Mouse (Mus musculus) regulatory T cell (primary cell): ENCODE data around the gene Mybpc3.

Source experiments
- in situ Hi-C: fragments of 300-600 bp; cut with MboI, MseI; formaldehyde crosslinking; loops from one replicate; pipeline ENCODE4 v1.15.1; 2025; ENCODE audit warnings: high pct_unique_total_duplicates

The Mybpc3 gene

DNA sequence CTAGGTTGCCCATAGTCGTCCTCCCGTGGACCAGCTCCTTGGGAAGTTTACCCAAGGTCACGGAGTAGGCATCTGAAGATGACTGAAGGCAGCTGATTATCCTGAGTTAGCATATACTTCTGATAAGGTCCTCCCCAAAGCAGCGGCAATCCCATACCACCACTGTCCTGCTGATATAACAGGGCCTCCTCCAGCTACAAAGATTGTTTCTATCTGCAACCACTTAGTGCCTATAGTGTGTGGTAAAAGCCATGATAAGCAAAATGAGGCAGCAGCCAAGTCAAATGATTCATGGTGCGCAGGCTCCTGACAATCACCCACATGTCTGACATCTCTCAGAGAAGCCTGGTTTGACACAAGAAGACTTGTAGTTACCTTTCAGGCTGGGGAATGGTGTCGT lies 47.0 kb downstream of the Mybpc3 start:
- in situ Hi-C loops: loop anchor here (5.0 to 10.0 kb wide), 2 partner anchors 410 to 453 kb away; no protein-coding TSS in a partner anchor

DNA sequence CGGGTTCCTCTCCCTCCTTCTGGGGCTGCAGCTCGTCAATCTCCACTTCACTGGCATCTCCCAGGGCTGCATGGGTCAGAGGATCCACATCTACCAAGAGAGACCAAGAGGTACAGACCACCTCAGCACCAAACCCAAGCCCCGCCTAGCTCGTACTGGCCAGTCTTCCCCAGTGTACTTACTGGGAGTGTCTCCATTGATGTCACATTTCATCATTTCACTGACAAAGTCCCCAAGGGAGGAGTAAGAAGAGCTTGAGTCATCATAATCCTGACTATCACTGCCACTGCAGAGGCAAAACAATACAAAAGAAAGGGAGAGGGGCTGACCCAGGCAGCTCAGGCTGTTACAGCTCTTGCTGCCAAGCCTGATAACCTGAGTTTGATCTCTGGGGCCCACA lies 49.7 kb downstream of the Mybpc3 start:
- in situ Hi-C loops: loop anchor here (10.0 kb wide), 1 partner anchor 407 kb away; no protein-coding TSS in a partner anchor

DNA sequence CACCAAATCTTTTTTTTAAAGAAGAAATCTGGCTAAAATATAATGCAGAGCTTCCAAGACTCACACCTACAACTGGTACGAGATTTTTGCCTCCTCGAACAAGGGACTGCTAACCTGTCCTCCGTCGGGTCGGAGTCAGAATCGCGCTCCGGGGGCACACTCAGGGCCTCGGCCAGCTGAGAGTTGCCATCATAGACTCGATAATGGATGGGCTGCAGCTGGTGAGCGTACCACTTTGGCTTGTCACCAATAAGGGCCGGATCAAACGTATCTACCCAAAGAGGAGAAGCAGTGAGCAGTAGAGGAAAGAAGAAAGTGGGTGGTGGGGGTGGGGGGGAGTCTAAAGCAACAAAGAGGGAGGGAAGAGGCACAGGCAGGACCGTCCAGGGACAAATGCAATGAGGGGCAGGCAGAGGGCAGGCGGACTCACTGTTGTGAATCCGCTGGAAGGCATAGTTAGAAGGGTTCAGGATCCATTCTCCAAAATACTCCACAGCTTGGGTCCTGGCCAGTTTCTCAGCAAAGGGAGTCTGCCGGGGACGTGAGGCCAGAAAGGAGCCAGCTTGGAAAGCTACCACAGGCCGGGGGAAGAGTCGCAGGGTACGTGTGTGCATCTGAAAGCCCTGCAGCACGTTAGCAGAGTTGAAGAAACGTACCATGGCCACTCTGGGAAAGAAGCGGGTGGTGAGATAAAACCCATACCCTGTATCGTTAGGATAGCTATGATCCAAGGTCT lies 51.8 kb downstream of the Mybpc3 start:
- in situ Hi-C loops: loop anchor here (10.0 kb wide), 1 partner anchor 405 kb away; no protein-coding TSS in a partner anchor

DNA sequence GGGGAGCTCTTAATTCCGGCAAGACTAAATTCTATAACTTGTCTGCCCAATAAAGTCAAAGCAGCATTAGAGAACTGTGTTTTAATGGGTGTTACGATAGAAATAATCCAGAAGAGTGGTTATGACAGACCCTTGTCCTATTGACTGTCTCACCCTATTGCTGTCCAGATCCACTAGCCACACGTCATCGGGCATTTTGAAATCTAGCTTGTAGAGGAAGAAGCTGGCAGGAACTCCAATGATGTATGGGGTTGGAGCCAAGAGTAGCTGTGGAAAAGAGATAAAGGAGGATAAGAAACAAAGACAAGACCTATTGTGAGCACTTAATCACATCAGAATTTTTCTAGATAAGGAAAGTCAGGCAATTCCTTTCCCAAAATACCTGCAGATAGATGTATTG lies 57.5 kb downstream of the Mybpc3 start:
- in situ Hi-C loops: no loop called here

DNA sequence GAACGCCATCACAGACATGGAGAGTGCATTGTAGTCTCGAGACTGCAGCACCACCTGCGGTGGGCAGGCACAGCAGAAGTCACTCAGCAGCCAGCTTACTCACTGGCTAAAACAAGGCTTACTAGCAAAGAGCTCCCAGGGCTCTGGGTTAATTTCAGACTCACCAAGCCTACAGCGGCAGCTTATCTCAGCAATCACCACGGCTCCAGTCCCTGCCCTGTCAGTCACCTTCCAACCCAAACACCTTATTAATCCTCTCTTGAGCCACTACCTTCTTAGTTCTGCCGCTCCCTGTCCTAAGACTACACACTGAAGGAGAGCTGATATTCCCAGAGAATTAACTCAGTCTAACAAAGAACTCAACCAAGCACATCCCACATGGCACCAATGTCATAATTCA lies 58.3 kb downstream of the Mybpc3 start:
- in situ Hi-C loops: no loop called here

DNA sequence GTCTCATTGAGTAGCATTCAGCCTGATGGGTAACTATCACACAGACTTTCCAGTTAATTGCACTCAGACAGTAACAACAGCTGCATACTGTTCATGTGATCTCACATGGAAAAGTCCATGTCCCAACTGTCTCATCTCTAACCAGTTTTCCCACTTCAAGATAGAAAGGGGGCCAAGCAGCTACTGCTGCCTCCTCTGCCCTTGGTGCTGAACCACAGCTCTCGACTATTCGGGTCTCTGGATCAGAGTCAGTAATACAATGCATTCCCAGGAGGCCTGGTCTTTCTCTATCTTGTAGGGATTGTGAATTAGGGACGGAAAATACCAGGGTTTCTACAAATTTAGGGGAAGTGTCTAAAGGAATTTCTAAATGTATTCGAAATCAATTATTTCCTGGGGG lies 61.9 kb downstream of the Mybpc3 start:
- in situ Hi-C loops: no loop called here

DNA sequence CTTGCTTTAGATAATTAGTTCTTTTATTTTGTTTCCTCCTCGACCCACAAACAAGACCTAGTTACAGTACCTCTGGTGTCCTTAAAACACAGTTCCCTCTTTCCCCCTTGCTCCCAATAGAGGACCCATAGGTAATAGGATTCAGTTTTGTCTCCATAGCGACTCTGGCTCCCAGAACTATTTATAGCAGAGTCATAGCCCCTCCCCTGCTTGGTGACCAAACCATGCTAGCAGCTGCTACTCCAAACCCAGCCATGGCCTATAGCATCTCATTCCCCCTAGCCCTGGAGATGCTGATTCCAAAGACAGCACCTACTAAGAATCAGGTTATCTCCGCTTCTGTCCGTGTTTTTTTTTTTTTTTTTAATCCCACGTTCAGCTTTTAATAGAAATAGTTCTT lies 62.8 kb downstream of the Mybpc3 start:
- in situ Hi-C loops: no loop called here

DNA sequence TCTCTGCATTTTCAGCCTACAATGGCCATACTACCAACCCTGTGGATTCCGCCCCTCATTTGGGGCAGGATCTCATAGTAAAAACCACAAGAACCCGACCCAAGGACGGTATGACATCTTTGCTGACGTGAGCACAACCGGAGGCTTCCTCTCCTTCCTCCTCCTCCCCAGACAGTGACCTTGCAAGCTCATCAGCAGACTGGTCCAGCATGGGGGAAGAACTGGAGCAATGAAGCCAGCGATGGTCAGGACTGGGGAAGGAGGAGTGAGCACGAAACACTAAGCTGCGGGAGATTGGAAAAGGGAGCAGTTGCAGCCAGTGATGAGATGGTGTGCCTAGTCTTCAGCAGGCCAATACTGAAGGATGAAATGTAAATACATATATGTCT lies 64.1 kb downstream of the Mybpc3 start:
- in situ Hi-C loops: no loop called here

DNA sequence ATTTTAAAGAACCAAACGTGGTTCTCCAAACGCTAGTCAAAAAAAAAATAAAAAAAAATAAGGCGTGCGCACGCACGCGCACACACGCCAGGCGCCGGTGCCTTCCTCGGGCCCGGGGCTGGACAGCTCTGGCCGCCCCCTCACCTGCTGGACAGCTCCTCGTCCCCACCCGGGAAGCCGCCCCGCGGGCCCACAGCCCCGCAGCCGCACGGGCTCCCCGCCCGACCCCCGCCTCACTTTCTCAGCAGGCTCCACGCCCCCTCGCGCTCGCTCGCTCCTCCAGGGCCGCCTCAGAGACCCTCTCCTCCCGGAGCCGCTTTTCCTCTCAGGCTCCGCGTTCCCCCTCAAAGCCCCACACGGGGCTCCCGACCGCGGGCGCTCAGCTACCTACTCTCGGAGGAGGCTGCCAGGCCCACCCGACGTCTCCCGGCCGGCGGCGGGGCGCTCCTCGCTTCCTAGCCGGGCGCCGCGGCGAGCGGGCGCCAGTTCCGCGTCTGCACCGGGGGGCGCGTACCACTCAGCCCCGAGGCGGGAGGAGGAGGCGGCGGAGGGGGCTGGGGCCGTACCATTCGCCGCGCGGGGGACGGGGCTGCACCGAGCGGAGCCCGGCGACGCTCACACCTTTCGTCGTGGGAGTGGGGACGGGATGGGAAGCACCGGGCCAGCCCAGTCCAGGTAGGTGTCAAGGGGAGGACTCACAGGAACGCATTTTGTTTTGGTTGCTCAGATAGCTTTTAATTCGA lies 64.6 kb downstream of the Mybpc3 start:
- in situ Hi-C loops: no loop called here

DNA sequence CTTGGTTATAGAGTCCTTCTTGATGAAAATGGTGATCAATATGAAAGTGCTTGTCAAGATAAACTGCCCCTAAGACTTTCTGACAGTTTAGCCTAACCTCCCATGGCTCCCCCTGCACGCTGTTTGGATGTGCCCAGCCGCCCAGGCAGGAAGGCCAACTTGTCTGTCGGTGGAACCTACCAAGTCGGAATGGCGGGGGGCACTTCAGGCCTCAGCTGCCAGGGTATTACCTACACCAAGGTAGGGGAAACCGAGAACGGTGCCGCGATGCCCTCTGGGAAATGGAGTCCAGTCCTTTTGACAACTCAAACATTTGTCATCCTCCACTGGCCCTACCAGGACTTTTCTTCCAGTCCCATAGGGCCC lies 65.2 kb downstream of the Mybpc3 start:
- in situ Hi-C loops: no loop called here

DNA sequence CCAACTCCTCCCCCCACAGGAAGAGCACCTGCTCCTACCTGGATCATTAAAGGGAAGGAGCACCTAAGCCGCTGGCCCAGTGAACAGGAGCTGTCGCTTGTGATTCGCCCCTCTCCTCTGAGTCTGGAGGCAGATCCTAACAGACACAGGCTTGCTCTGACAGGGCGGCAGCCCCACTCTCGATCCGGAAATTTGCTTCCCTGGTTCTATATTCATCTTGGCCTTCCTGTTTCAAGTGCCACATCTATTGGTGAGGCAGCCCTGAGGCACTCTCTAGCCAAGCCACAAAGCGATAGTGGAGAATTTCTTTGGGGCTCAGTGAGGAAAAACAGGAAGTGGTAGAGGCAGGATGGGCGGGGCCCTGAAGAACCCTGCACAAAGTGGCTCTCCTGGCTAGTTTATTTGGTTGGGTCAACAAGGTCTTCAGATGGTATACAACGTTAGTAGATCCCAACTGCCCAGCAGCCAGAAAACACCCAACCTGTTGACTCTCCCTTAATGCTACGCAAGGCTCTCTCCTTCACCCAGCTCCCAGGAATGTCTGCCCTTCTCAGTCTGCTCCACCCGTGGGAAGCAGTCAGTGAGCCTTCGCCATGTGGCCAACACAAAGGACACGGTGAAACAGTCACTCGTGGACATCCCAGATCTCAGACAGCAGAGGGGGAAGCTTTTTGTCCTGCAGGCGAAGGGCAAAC lies 65.9 kb downstream of the Mybpc3 start, which contains the start of gene Madd:
TSS of gene Madd (minus strand) at position 127 of the 695 bp plus-strand sequence.
- in situ Hi-C loops: no loop called here
